Mouse (Mus musculus) thymus, adult 2 months (tissue): ENCODE measurements at regions not wholly inside any gene's neighbourhood (a gene's known extent, or its start where the extent isn't known, plus 50 kb on each side); places are given as distances from the start of the nearest gene placed in this dataset.

Source experiments
- DNase-seq: peaks from one replicate; pipeline ENCODE4 v3.0.0; 2021
- H3K27ac ChIP-seq: fragments of 200-500 bp; 2 replicates; pipeline ENCODE4 v1.5.1; 2012; ENCODE audit warnings: low read length, control low read depth; ENCODE audit not compliant: control insufficient read depth, insufficient read depth
- H3K27me3 ChIP-seq: fragments of 200-500 bp; 2 replicates; pipeline ENCODE4 v1.6.1; 2012; ENCODE audit warnings: mild to moderate bottlenecking, low read length, moderate library complexity, mixed read lengths; ENCODE audit not compliant: control insufficient read depth, insufficient read depth
- H3K36me3 ChIP-seq: fragments of 200-500 bp; 2 replicates; pipeline ENCODE4 v1.6.1; 2012; ENCODE audit warnings: mild to moderate bottlenecking, low read length, moderate library complexity; ENCODE audit not compliant: control insufficient read depth, insufficient read depth
- H3K4me1 ChIP-seq: fragments of 200-500 bp; replicated peaks from 2 replicates; pipeline ENCODE4 v1.6.1; 2012; ENCODE audit warnings: low read length; ENCODE audit not compliant: control insufficient read depth, insufficient read depth
- H3K4me3 ChIP-seq: fragments of 200-500 bp; 2 replicates; pipeline ENCODE4 v1.5.1; 2012; ENCODE audit warnings: mild to moderate bottlenecking, low read length, control low read depth, moderate library complexity; ENCODE audit not compliant: control insufficient read depth, insufficient read depth
- CTCF ChIP-seq: fragments of 200-500 bp; IDR thresholded peaks from 2 replicates; pipeline ENCODE4 v1.5.1; 2012; ENCODE audit warnings: mild to moderate bottlenecking, control low read depth, low read length, moderate library complexity, borderline replicate concordance; ENCODE audit not compliant: control insufficient read depth, poor library complexity, insufficient read depth; ENCODE audit errors: extremely low read depth
- POLR2A ChIP-seq: fragments of 200-500 bp; IDR thresholded peaks from 2 replicates; pipeline ENCODE4 v1.6.1; 2012; ENCODE audit warnings: mild to moderate bottlenecking, low read length, control low read depth, moderate library complexity; ENCODE audit not compliant: control insufficient read depth, poor library complexity, insufficient read depth; ENCODE audit errors: extremely low read depth
- WGBS: fragments of 180-500 bp; shearing (Covaris S2); methylation state at CpG from one replicate; pipeline ENCODE4 v1.1.7; 2018; 5-methylcytosine and 5-hydroxymethylcytosine counted together

DNA sequence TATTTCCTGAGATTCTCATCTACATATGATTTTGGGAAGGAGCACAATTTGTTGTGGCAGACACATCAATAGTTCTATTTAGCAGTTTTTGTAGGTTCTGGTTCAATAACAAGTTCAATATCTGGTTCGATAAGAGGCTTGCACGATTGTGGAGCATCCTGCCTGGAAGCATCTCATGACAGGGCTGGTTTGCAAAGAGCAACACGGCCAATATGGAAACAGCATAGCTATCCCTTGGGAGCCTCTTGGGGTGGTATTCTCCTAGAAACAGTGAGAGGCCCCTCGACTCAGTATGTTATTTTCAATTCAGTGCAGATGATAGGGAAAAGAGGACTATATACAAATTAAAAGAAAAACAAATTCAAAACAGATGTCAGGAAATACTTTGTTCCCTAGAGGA lies 364.5 kb upstream of the Arglu1 start:
- Histone ChIP-seq H3K36me3 (no peaks in the 10 kb centered on the region), H3K4me3 (no peak overlapping the region), H3K4me1 (no peaks in the 10 kb centered on the region), H3K27ac (no peak overlapping the region), H3K27me3 (no peaks in the 10 kb centered on the region)
- TF ChIP-seq CTCF = no peak
- TF ChIP-seq POLR2A = no peak
- WGBS = 87% methylated on average over 4 of the region's 4 CpGs
- no peak for DNase-seq

DNA sequence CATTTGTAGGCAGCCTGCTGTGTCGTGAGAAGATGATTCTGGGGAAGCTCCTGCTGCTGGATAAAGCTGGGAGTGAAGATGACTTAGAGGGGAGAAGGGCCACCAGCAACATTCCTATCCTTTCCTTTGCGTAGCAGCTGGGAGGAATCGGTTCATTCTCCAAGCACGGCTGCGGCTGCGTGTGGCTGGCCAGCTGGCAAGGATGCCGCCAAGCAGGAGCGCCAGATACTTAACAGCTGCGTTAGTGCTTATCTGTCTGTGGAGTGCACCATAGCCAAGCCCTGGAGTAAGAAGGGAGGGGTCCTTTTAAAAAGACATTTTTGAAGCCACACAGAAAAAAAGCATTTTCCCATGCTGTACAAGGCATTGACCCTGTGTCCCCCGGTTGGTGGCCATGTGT lies 361.4 kb upstream of the Arglu1 start:
- no peak for DNase-seq
- no peak for TF ChIP-seq CTCF
- TF ChIP-seq POLR2A = no peak
- no peaks in the 10 kb centered on the region for H3K4me1 ChIP-seq
- 91% methylated on average over 10 of the region's 10 CpGs for WGBS
- no peak overlapping the region for H3K27ac ChIP-seq
- H3K27me3 ChIP-seq = no peaks in the 10 kb centered on the region
- no peak overlapping the region for H3K4me3 ChIP-seq
- no peaks in the 10 kb centered on the region for H3K36me3 ChIP-seq

DNA sequence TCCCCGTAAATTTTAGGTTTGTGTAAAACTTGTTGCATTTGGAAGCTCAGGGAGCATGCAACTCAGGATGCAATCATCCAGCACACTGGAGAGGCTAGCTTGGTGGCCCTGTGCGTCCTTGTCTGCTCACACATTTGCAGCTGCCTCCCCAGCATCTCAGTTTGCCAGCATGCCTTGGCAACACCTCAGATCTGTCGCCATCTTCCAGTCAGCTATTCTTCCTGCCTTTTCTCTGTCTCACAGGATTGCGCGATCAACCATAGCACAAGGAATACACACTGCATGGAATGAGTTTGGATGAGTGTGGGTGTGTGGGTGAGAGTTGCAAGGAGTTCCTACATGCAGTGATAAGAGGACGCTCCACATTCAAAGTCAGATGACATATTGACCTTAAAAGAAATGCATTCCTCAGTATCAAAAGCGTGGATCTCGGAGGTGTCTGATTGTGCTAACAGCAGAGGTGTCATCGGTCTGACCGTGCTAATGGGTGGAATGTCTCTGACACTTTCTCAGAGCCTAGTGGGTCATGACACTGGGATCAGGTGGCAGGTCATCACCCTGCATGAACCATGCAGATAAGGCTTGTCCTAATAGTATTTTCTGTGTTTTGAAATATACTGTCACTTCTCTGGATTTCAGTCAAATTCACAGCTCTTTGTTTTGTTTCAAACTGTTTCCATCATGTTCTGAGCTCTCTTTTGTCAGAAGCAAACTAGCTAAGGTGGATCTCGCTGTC lies 360.6 kb upstream of the Arglu1 start:
- H3K4me1 ChIP-seq = no peaks in the 10 kb centered on the region
- no peaks in the 10 kb centered on the region for H3K27me3 ChIP-seq
- no peaks in the 10 kb centered on the region for H3K36me3 ChIP-seq
- no peak overlapping the region for H3K4me3 ChIP-seq
- 90% methylated on average over 11 of the region's 11 CpGs for WGBS
- no peak overlapping the region for H3K27ac ChIP-seq
- no peak for DNase-seq
- TF ChIP-seq CTCF (no peak), POLR2A (no peak)

- no peak for DNase-seq
- TF ChIP-seq POLR2A (no peak), CTCF (no peak)
- H3K27ac ChIP-seq = no peak overlapping the region
- H3K4me3 ChIP-seq = no peak overlapping the region
- no peaks in the 10 kb centered on the region for H3K4me1 ChIP-seq
- no peaks in the 10 kb centered on the region for H3K27me3 ChIP-seq
- no peaks in the 10 kb centered on the region for H3K36me3 ChIP-seq
- 91% methylated on average over 14 of the region's 14 CpGs for WGBS
Observed at GRCm38 (mm10) chr8:9048116-9048515, 357.8 kb upstream of the Arglu1 start.

- H3K27me3 ChIP-seq = no peaks in the 10 kb centered on the region
- no peak for DNase-seq
- no peak overlapping the region for H3K27ac ChIP-seq
- no peaks in the 10 kb centered on the region for H3K36me3 ChIP-seq
- no peak for TF ChIP-seq POLR2A
- TF ChIP-seq CTCF = no peak
- H3K4me3 ChIP-seq = no peak overlapping the region
- 88% methylated on average over 10 of the region's 10 CpGs for WGBS
- no peaks in the 10 kb centered on the region for H3K4me1 ChIP-seq
Observed at GRCm38 (mm10) chr8:9042835-9043792, 352.8 kb upstream of the Arglu1 start.

DNA sequence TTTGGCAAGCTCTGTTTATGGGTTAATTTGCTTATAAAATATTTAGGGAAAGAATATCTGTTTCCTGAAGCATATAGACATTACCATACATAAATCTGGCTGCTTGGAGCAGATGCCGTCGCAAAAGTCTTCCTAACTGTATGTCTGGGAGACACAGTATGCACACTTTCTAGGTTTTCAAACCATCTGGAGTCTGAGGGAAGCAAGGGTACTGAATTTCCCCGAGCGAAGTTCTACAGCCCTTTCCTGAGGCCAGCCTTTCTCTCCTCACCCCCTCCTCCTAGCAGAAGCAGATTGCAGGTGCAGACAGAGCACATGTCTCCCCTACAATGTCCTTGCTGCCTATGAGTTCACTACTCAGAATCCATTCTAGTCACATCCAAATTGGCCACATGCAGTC lies 338.8 kb upstream of the Arglu1 start:
- H3K27me3 ChIP-seq = no peaks in the 10 kb centered on the region
- H3K4me3 ChIP-seq = no peak overlapping the region
- TF ChIP-seq CTCF (no peak), POLR2A (no peak)
- H3K27ac ChIP-seq = no peak overlapping the region
- no peak for DNase-seq
- H3K36me3 ChIP-seq = no peaks in the 10 kb centered on the region
- no peaks in the 10 kb centered on the region for H3K4me1 ChIP-seq
- 68% methylated on average over 4 of the region's 4 CpGs for WGBS

GRCm38 (mm10) chr8:9027672-9028071 lies 337.4 kb upstream of the Arglu1 start:
- Histone ChIP-seq H3K36me3 (no peaks in the 10 kb centered on the region), H3K4me3 (no peak overlapping the region), H3K27ac (no peak overlapping the region), H3K27me3 (no peaks in the 10 kb centered on the region), H3K4me1 (no peaks in the 10 kb centered on the region)
- 91% methylated on average over 4 of the region's 4 CpGs for WGBS
- TF ChIP-seq CTCF (no peak), POLR2A (no peak)
- no peak for DNase-seq
